19 mouse cellular contexts compared by ENCODE assay signal in the genomic region with DNA sequence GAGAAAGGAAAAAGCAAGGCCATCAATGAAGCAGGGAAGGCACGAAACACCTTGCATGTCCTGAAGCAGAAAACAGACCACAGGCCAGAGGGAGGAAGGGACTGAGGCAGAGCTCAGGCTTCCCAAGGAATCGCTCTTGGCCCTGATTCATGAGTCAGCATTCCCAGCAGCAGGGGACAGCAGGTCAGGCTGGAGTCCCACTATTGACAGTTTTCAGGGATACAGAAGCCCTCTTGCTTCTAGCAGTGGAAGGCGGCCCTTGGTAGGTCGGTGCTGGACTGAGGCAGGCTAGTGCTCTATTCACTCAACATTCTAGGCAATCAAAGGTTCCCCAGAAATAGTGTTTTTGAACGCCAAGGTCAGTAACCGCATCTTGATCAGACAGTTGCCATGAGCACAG. TPM values are rescaled to one million over a fixed set of nuclear protein-coding genes. Genes with fewer than 3 reads are reported as not detected.
DNase-seq lines count a peak whose midpoint lies in the region; ATAC-seq and TF ChIP-seq lines count a peak whose summit lies in the region.
"Had no signal": no experiment of that assay in that cellular context is flagged by ENCODE, and none has a peak within 500 bp of the region (broad histone marks: within the 10 kb centered on the region; RNA-seq: fewer than 3 reads in every experiment).

No protein-coding gene starts in this region.

- peak; percentile 46 to 61 for DNase-seq in cerebellum, adult 2 months
- no peak for DNase-seq in cerebellum, adult 8-10 months
- no peak for DNase-seq in heart, postnatal 36 days
- DNase-seq in cerebellum, postnatal 36 days = peak; percentile 40 to 50
- DNase-seq in T-cell, adult 2 months (ENCODE audit: low spot score) = no peak
- no peak for DNase-seq in thymus, postnatal 4 days
- DNase-seq: B cell, adult 2 months; gastrocnemius, postnatal 25 days; kidney, adult 11 months; kidney, postnatal 36 days; left cerebral cortex, postnatal 4 days; right cerebral cortex, postnatal 25 days had no signal

- intact Hi-C loops in heart, postnatal 36 days (cut with DNase I) = no loop called here

- WGBS in cerebellum, adult 2 months = 18% methylated on average over 6 of the region's 6 CpGs
- WGBS in heart, embryonic 13.5 days = 60% methylated on average over 6 of the region's 6 CpGs

- peak overlapping the region; percentile 64; the same call in 1 of the 2 replicates for H3K9ac ChIP-seq in heart, embryonic 13.5 days
- H3K9ac ChIP-seq: midbrain, embryonic 13.5 days had no signal

- no peak overlapping the region for H3K27ac ChIP-seq in cerebellum, adult 2 months (ENCODE audit: insufficient read depth, low read length)
- peak overlapping the region; percentile 79 for H3K27ac ChIP-seq in heart, embryonic 13.5 days (replicated peaks)
- H3K27ac ChIP-seq: embryonic facial prominence, embryonic 10.5 days; midbrain, embryonic 13.5 days had no signal

- no peak for ATAC-seq in heart, embryonic 13.5 days (ENCODE audit: extremely low read depth, insufficient number of reproducible peaks, low FRiP score, low TSS enrichment)
- ATAC-seq: activated CD4-positive, CD25-positive, alpha-beta regulatory T cell, adult 4 months; lung, postnatal 0 days had no signal

- H3K4me1 ChIP-seq in cerebellum, adult 2 months (ENCODE audit: control insufficient read depth, insufficient read depth, low read length) = peaks cover 64% of the 10 kb centered on the region
- H3K4me1 ChIP-seq in heart, embryonic 13.5 days = peaks cover 89% of the 10 kb centered on the region
- H3K4me1 ChIP-seq in E14TG2a.4 (replicated peaks; ENCODE audit: low read depth, low read length) = peaks cover 93% of the 10 kb centered on the region

- H3K4me2 ChIP-seq in heart, embryonic 13.5 days = peak overlapping the region; percentile 87
- H3K4me2 ChIP-seq: midbrain, embryonic 13.5 days had no signal

- H3K9me3 ChIP-seq in heart, embryonic 13.5 days = no peaks in the 10 kb centered on the region
- no peaks in the 10 kb centered on the region for H3K9me3 ChIP-seq in E14TG2a.4 (ENCODE audit: low read length)
- H3K9me3 ChIP-seq: embryonic facial prominence, embryonic 10.5 days; midbrain, embryonic 13.5 days had no signal

- H3K27me3 ChIP-seq in cerebellum, adult 2 months (ENCODE audit: control insufficient read depth, insufficient read depth, low read length) = no peaks in the 10 kb centered on the region
- no peaks in the 10 kb centered on the region for H3K27me3 ChIP-seq in heart, embryonic 13.5 days (replicated peaks)
- H3K27me3 ChIP-seq in E14TG2a.4 (ENCODE audit: insufficient read depth, low read length) = no peaks in the 10 kb centered on the region
- H3K27me3 ChIP-seq: midbrain, embryonic 13.5 days had no signal

- TF ChIP-seq CTCF in cerebellum, adult 2 months (IDR thresholded peaks at IDR 0.05; ENCODE audit: borderline replicate concordance, insufficient read depth, low read depth, low read length) = no peak
- TF ChIP-seq CTCF in E14TG2a.4 (conservative IDR thresholded peaks at IDR 0.05; ENCODE audit: low read length) = no peak

- 0 out of 2 replicates have a peak, but pooled peaks cover 4% of the 10 kb centered on the region for H3K36me3 ChIP-seq in heart, embryonic 13.5 days
- peaks cover 50% of the 10 kb centered on the region for H3K36me3 ChIP-seq in E14TG2a.4 (ENCODE audit: insufficient read depth, low read length)
- H3K36me3 ChIP-seq: midbrain, embryonic 13.5 days had no signal

- TF ChIP-seq POLR2A in cerebellum, adult 2 months (IDR thresholded peaks at IDR 0.05; ENCODE audit: borderline replicate concordance, insufficient read depth, low read length) = no peak

- H3K4me3 ChIP-seq in cerebellum, adult 2 months (replicated peaks; ENCODE audit: insufficient read depth, low read depth, low read length) = no peak overlapping the region
- peak overlapping the region; percentile 24 for H3K4me3 ChIP-seq in heart, embryonic 13.5 days
- H3K4me3 ChIP-seq in E14TG2a.4 (replicated peaks; ENCODE audit: low read length) = peak overlapping the region; percentile 18; the same call in 1 of the 2 replicates
- H3K4me3 ChIP-seq: embryonic facial prominence, embryonic 10.5 days; midbrain, embryonic 13.5 days had no signal

RNA-seq across cellular contexts. Expression of a gene that starts 6.8 kb away (rescaled TPM):
- 81.9 and 88.2 TPM in 2 replicates for polyA plus RNA-seq in cerebellum, adult 2 months (2012; rRNA removed)
- 7.9 and 8.3 TPM in 2 replicates for polyA plus RNA-seq in heart, embryonic 13.5 days (2015; fragmentation: Nextera tagmentation; extraction: Ambion mirVana)
- 10 to 100 TPM; 28.5 to 29.7 TPM for total RNA-seq in heart, postnatal 36 days (2021)

RNA-seq across cellular contexts. Expression of a gene that starts 11.7 kb away (rescaled TPM):
- polyA plus RNA-seq in cerebellum, adult 2 months (2012; rRNA removed) = 1.2 and 1.3 TPM in 2 replicates
- polyA plus RNA-seq in heart, embryonic 13.5 days (2015; fragmentation: Nextera tagmentation; extraction: Ambion mirVana) = not detected in 2 replicates
- total RNA-seq in heart, postnatal 36 days (2021) = not detected
- total RNA-seq: gastrocnemius, postnatal 25 days; hematopoietic stem cell, adult 5-6 weeks had no signal
- polyA plus RNA-seq: activated CD4-positive, CD25-positive, alpha-beta regulatory T cell, adult 4 months; embryonic facial prominence, embryonic 10.5 days; lung, postnatal 0 days had no signal

RNA-seq across cellular contexts. Expression of a gene that starts 43.8 kb away (rescaled TPM):
- 9.0 and 9.7 TPM in 2 replicates for polyA plus RNA-seq in cerebellum, adult 2 months (2012; rRNA removed)
- polyA plus RNA-seq in heart, embryonic 13.5 days (2015; fragmentation: Nextera tagmentation; extraction: Ambion mirVana) = 2.0 and 2.6 TPM in 2 replicates
- total RNA-seq in heart, postnatal 36 days (2021) = 1 to 10 TPM; 1.0 to 1.2 TPM
- polyA plus RNA-seq: activated CD4-positive, CD25-positive, alpha-beta regulatory T cell, adult 4 months had no signal

RNA-seq across cellular contexts. Expression of a gene that starts 52.3 kb away (rescaled TPM):
- polyA plus RNA-seq in cerebellum, adult 2 months (2012; rRNA removed) = 1.9 and 2.2 TPM in 2 replicates
- polyA plus RNA-seq in heart, embryonic 13.5 days (2015; fragmentation: Nextera tagmentation; extraction: Ambion mirVana) = 7.2 and 8.0 TPM in 2 replicates
- 10 to 100 TPM; 10.3 to 15.3 TPM for total RNA-seq in heart, postnatal 36 days (2021)

Comparison
In these comparisons a context has a peak if more than half of its experiments do, and no peak if none do; other contexts are left out.
1. DNase-seq: peak in cerebellum, adult 2 months (2 of 2) and cerebellum, postnatal 36 days (2 of 2); none in cerebellum, adult 8-10 months (single experiment), heart, postnatal 36 days (0 of 2), T-cell, adult 2 months (single experiment) and thymus, postnatal 4 days (single experiment).